Mouse (Mus musculus): ENCODE measurements around the gene R3hdm4. TPM values are rescaled to one million over a fixed set of nuclear protein-coding genes. Genes with fewer than 3 reads are reported as not detected.

Gene R3hdm4
- polyA plus RNA-seq, 1 experiment from 2014 or later: 175 TPM

DNA sequence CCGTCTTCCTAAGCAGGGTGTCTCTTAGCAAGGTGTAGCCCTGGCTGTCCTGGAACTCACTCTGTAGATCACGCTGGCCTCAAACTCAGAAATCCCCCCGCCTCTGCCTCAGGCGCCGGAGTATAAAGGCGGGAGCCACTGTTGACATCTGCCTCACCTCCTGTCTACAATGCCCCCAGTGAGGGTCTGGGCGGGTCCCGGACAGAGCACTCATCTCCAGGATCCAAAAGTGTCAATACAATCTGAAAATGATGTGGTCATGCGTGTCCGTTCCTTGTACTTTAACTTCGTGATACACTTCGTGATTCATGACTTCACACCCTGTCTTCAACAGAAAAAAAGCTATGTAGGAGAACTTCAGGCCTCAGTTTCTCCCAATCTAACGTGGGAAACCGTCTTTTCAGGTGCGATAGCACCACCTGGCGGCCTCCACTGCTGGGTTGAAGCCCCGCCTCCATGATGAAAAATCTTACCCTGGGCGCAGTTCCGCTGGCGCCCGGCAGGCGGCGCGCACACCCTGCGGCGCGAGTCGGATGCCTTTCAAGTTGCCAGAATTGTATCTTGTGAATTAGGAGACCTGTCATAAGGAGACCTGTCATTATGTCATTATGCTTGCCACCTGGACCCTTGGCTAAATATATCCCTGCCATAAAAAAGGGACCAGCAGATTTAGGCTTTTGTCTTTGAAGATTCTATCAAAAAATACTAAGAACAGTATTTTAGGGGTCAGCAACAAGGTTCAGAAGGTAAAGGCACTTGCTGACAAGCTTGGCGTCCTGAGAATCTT, 4.2 kb upstream of the R3hdm4 start:
- Histone ChIP-seq H3K4me2 (ENCODE audit: low read length) (peak overlapping the region; percentile 78; the same call in 1 of the 2 replicates), H3K9ac (ENCODE audit: low read length) (no peak overlapping the region), H3K36me3 (ENCODE audit: control insufficient read depth, insufficient read depth, low read length) (no peaks in the 10 kb centered on the region), H3K4me3 (ENCODE audit: low read depth, low read length) (no peak overlapping the region), H3K9me3 (replicated peaks; ENCODE audit: control insufficient read depth, low read length) (no peaks in the 10 kb centered on the region), H3K27me3 (replicated peaks; ENCODE audit: control insufficient read depth, insufficient read depth, low read length) (peaks cover 36% of the 10 kb centered on the region), H3K4me1 (ENCODE audit: control insufficient read depth, insufficient read depth, low read length) (peaks cover 12% of the 10 kb centered on the region; the same call in 1 of the 2 replicates), H3K27ac (ENCODE audit: low read depth, low read length) (no peak overlapping the region)
- DNase-seq (ENCODE audit: low spot score): peak; percentile 90
- WGBS: 11% methylated on average over 29 of the region's 29 CpGs
- peak; percentile 19 for ATAC-seq

DNA sequence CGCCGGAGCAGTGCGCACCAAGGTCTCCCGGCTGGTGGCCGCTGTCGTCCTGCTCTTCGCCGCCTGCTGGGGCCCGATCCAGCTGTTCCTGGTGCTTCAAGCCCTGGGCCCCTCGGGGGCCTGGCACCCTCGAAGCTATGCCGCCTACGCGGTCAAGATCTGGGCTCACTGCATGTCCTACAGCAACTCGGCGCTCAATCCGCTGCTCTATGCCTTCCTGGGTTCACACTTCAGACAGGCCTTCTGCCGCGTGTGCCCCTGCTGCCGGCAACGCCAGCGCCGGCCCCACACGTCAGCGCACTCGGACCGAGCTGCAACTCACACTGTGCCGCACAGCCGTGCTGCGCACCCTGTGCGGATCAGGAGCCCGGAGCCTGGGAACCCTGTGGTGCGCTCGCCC, 564 bp upstream of the R3hdm4 start:
- no peak for DNase-seq (ENCODE audit: low spot score)
- Histone ChIP-seq H3K4me2 (ENCODE audit: low read length) (peak overlapping the region; percentile 33), H3K27me3 (replicated peaks; ENCODE audit: control insufficient read depth, insufficient read depth, low read length) (peaks cover 65% of the 10 kb centered on the region), H3K4me3 (ENCODE audit: low read depth, low read length) (peak overlapping the region; percentile 13), H3K4me1 (ENCODE audit: control insufficient read depth, insufficient read depth, low read length) (peaks cover 8% of the 10 kb centered on the region; the same call in 1 of the 2 replicates), H3K27ac (ENCODE audit: low read depth, low read length) (no peak overlapping the region), H3K36me3 (ENCODE audit: control insufficient read depth, insufficient read depth, low read length) (no peaks in the 10 kb centered on the region), H3K9me3 (replicated peaks; ENCODE audit: control insufficient read depth, low read length) (no peaks in the 10 kb centered on the region), H3K9ac (ENCODE audit: low read length) (peak overlapping the region; percentile 37)
- under 1% methylated on average over 34 of the region's 34 CpGs for WGBS
- ATAC-seq: no peak

DNA sequence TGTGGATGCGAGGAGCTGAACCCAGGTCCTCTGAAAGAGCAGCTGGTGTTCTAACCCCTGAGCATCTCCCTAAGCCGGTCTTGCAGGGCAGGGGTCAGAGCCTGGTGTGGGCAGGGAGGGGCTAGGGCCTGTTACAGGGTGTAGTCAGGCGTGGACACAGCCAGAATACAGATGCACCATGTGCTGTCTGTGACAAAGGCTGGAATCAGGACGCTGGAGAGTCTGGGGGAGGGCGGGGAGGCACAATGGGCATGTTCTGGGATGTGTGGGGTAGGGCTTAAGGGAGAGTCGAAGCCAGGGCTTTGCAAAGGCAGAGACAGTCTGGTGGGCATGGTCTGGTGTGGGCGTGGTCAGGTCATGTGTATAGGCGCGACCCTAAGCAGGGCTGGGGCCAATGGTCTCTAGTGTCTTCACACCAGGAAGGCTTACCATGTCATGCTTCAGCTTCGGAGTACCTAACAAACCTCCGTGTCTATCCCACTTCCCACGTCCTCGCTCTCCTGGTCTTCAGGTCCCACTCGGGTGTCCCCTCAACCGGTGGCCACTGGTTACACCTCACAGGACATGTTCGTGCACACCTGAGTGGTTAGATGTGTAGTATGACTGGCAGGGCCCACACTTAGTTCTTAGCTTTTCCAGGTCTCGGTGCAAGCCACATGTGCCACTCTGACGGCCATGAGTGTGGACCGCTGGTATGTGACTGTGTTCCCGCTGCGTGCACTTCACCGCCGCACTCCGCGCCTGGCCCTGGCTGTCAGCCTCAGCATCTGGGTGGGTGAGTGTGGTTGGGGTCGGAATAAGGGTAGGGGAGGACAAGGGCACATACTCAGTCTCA, 735 bp downstream of the R3hdm4 start:
- Histone ChIP-seq H3K4me2 (ENCODE audit: low read length) (no peak overlapping the region; the same call in 1 of the 2 replicates), H3K9me3 (replicated peaks; ENCODE audit: control insufficient read depth, low read length) (no peaks in the 10 kb centered on the region), H3K4me1 (ENCODE audit: control insufficient read depth, insufficient read depth, low read length) (peaks cover 10% of the 10 kb centered on the region), H3K27me3 (replicated peaks; ENCODE audit: control insufficient read depth, insufficient read depth, low read length) (peaks cover 65% of the 10 kb centered on the region), H3K9ac (ENCODE audit: low read length) (no peak overlapping the region), H3K4me3 (ENCODE audit: low read depth, low read length) (peak overlapping the region; percentile 13; the same call in 1 of the 2 replicates), H3K36me3 (ENCODE audit: control insufficient read depth, insufficient read depth, low read length) (no peaks in the 10 kb centered on the region), H3K27ac (ENCODE audit: low read depth, low read length) (no peak overlapping the region)
- 17% methylated on average over 26 of the region's 26 CpGs for WGBS
- DNase-seq (ENCODE audit: low spot score) (no peak), ATAC-seq (no peak)

DNA sequence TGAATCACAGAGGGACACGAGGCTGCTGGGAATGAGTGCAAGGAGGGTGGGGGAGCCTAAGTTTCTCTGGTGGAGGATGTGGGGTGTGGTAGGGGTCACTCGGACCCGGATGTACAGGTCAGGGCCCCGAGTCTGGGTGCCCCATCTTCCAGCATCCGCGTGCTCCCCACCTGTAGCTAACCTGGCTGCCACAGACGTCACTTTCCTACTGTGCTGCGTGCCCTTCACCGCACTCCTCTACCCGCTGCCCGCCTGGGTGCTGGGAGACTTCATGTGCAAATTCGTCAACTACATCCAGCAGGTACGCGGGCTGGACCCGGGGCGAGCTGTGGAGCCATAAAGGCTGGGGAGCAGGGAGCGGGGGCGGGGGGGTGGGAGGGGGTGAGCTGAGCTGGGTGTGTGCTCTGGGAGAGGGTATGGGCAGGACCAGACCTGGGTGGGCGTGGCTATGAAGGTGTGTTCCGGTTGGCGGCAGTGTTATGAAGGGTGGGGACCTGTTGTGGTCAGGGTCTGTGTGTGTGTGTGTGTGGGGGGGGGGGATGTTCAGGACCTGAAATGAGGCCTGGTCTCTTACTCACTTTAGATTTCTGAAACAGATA, 1.7 kb downstream of the R3hdm4 start:
- no peak overlapping the region for H3K4me2 ChIP-seq (ENCODE audit: low read length)
- H3K27ac ChIP-seq (ENCODE audit: low read depth, low read length): no peak overlapping the region
- no peaks in the 10 kb centered on the region for H3K36me3 ChIP-seq (ENCODE audit: control insufficient read depth, insufficient read depth, low read length)
- under 1% methylated on average over 21 of the region's 21 CpGs for WGBS
- ATAC-seq (no peak), DNase-seq (ENCODE audit: low spot score) (no peak)
- H3K4me3 ChIP-seq (ENCODE audit: low read depth, low read length): no peak overlapping the region
- no peak overlapping the region for H3K9ac ChIP-seq (ENCODE audit: low read length)
- H3K4me1 ChIP-seq (ENCODE audit: control insufficient read depth, insufficient read depth, low read length): peaks cover 15% of the 10 kb centered on the region
- H3K27me3 ChIP-seq (replicated peaks; ENCODE audit: control insufficient read depth, insufficient read depth, low read length): peaks cover 65% of the 10 kb centered on the region
- no peaks in the 10 kb centered on the region for H3K9me3 ChIP-seq (replicated peaks; ENCODE audit: control insufficient read depth, low read length)

DNA sequence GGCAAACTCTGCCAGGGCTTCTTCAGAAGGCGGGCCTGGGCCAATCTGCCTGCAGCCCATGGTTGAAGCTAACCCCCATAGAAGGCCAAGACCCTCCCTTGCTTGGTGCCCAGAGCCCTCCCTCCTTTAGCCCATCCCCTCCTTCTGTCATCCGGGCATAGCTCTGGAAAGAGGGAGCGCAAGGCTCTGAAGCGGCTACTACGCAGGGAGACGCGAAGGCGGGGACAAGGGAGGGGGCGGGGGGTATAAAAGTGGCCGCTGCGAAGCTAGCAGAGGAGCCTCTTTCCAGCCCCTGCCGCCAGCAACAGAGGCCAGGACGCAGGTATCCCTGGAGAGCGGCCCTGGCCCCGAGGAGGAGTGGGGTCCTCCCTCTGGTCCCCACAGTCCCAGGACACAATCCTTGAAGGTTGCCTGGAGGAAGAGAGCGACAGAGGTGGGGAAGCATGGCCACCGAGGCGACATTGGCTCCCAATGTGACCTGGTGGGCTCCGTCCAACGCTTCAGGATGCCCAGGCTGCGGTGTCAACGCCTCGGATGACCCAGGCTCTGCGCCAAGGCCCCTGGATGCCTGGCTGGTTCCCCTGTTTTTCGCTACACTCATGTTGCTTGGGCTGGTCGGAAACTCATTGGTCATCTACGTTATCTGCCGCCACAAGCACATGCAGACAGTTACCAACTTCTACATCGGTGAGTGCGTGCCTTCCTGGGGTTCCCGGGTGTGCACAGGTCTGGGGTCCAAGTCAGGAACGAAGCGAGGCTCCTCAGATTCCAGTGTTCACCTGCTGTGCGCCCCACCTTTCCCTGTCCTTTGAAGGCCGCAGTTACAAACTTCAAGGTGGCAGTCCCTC, 2.6 kb downstream of the R3hdm4 start:
- 3% methylated on average over 35 of the region's 35 CpGs for WGBS
- Histone ChIP-seq H3K27me3 (replicated peaks; ENCODE audit: control insufficient read depth, insufficient read depth, low read length) (peaks cover 61% of the 10 kb centered on the region), H3K4me2 (ENCODE audit: low read length) (0 out of 2 replicates have a peak overlapping the region, but pooled peaks have one; percentile 9), H3K9me3 (replicated peaks; ENCODE audit: control insufficient read depth, low read length) (no peaks in the 10 kb centered on the region), H3K4me1 (ENCODE audit: control insufficient read depth, insufficient read depth, low read length) (peaks cover 17% of the 10 kb centered on the region), H3K27ac (ENCODE audit: low read depth, low read length) (no peak overlapping the region), H3K9ac (ENCODE audit: low read length) (no peak overlapping the region), H3K4me3 (ENCODE audit: low read depth, low read length) (no peak overlapping the region), H3K36me3 (ENCODE audit: control insufficient read depth, insufficient read depth, low read length) (no peaks in the 10 kb centered on the region)
- ATAC-seq: no peak
- DNase-seq (ENCODE audit: low spot score): no peak

DNA sequence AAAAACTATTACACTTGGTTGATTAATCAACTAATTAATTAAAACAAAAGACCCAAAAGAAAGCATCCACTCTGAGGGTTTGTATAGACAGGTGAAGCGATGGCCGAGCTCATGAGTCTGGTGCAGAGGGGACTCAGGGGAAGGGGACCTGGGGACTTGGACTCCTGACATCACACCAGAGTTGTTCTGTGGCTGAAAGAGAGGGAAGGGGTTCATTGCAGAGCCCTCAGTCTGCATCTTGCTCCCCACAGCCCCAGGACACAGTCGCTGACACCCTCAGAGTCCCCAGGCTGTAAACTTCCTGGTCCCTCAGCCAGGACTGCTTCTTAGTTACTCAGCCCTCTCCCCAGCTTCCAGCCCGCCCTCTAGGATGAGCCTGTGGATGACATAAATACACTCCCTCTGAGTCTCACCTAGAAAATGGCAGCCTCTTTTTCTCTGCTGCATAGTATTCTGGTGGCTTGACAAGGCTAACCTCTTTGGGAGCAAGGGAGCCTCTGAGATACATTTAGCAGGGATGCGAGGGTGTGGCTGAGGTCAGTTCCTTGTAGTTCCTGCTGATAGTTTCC, 3.4 kb downstream of the R3hdm4 start:
- Histone ChIP-seq H3K9me3 (replicated peaks; ENCODE audit: control insufficient read depth, low read length) (no peaks in the 10 kb centered on the region), H3K4me3 (ENCODE audit: low read depth, low read length) (peak overlapping the region; percentile 82), H3K4me1 (ENCODE audit: control insufficient read depth, insufficient read depth, low read length) (peaks cover 17% of the 10 kb centered on the region), H3K27ac (ENCODE audit: low read depth, low read length) (no peak overlapping the region), H3K36me3 (ENCODE audit: control insufficient read depth, insufficient read depth, low read length) (no peaks in the 10 kb centered on the region), H3K4me2 (ENCODE audit: low read length) (peak overlapping the region; percentile 93), H3K27me3 (replicated peaks; ENCODE audit: control insufficient read depth, insufficient read depth, low read length) (peaks cover 52% of the 10 kb centered on the region), H3K9ac (ENCODE audit: low read length) (no peak overlapping the region)
- 63% methylated on average over 5 of the region's 5 CpGs for WGBS
- ATAC-seq (no peak), DNase-seq (ENCODE audit: low spot score) (no peak)

DNA sequence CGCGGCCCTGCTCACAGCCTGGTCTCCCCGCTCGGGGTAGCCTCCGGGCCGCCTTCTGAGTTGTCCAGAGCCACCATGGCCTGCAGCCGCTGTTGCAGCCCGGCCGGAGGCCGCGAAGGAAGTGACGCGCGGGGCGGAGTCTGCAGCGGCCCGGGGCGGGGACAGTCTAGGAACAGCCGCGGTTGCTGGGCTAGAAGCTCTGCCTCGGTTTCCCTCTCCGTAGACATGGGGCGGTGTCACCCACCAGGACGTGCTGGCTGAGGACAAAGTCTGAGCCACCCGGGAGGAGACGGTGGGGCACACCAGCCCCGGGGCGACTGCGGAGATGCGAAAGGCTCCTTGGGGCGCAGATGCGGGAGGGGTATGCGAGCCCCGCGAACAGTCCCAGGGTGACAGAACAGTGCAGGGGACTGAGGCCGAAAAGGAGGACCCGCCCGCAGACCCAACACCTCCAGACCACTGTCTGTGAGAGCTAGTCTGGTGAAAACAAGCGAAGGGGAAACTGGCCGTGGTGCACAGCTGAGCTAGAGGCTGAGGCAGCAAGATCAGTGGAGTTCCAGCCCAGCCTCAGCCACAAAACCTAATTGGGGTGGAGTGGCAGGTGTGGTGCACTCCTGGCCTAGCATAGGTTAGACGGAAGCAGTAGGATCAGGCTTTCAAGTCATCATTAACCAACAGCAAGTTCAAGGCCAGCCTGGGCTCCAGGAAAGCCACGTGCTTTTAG, 4.0 kb downstream of the R3hdm4 start, which contains the start of gene Kiss1r:
TSS of gene Kiss1r (plus strand) at position 164 of the 724 bp plus-strand sequence.
- ATAC-seq: peak; percentile 92

More for the DNA sequence above, 4.0 kb downstream of the R3hdm4 start, which contains the start of gene Kiss1r:
- peaks cover 17% of the 10 kb centered on the region for H3K4me1 ChIP-seq (ENCODE audit: control insufficient read depth, insufficient read depth, low read length)
- no peaks in the 10 kb centered on the region for H3K9me3 ChIP-seq (replicated peaks; ENCODE audit: control insufficient read depth, low read length)
- peak within 1 kb of the TSS; percentile 82 for H3K4me3 ChIP-seq (ENCODE audit: low read depth, low read length)
- peak within 1 kb of the TSS; percentile 93 for H3K4me2 ChIP-seq (ENCODE audit: low read length)
- DNase-seq (ENCODE audit: low spot score): peak; percentile 83
- no peaks in the 10 kb centered on the region for H3K36me3 ChIP-seq (ENCODE audit: control insufficient read depth, insufficient read depth, low read length)
- WGBS: 1% methylated on average over 36 of the region's 42 CpGs
- peak within 1 kb of the TSS; percentile 96 for H3K9ac ChIP-seq (ENCODE audit: low read length)
- peak within 1 kb of the TSS; percentile 60 for H3K27ac ChIP-seq (ENCODE audit: low read depth, low read length)
- peaks cover 46% of the 10 kb centered on the region for H3K27me3 ChIP-seq (replicated peaks; ENCODE audit: control insufficient read depth, insufficient read depth, low read length)

Data from forebrain, embryonic 14.5 days (tissue).